Mouse (Mus musculus): Measurements from ENCODE around the gene Abhd15. TPM values are rescaled to one million over a fixed set of nuclear protein-coding genes. Genes with fewer than 3 reads are reported as not detected.

Gene Abhd15
- polyA plus RNA-seq, 1 experiment = 1.5 TPM

GRCm38 (mm10) chr11:77532202-77532846 lies 17.4 kb downstream of the Abhd15 start:
- no peaks in the 10 kb centered on the region for H3K79me3 ChIP-seq (ENCODE audit: low read depth)
- H3K27me3 ChIP-seq (ENCODE audit: control insufficient read depth, insufficient read depth, insufficient read length) = no peaks in the 10 kb centered on the region
- H3ac ChIP-seq (ENCODE audit: control insufficient read depth, insufficient read length, low read depth) = no peak overlapping the region
- no peak overlapping the region for H3K4me3 ChIP-seq (ENCODE audit: insufficient read depth, poor library complexity, severe bottlenecking)
- peaks cover 57% of the 10 kb centered on the region for H3K36me3 ChIP-seq (ENCODE audit: control insufficient read depth, insufficient read depth)
- TF ChIP-seq MYOD1 (IDR thresholded peaks at IDR 0.05; ENCODE audit: control insufficient read depth, insufficient read length, low read depth) = no peak
- TF ChIP-seq MAX (IDR thresholded peaks at IDR 0.05) = no peak
- no peak for TF ChIP-seq CEBPB (IDR thresholded peaks at IDR 0.05; ENCODE audit: low read depth)
- TF ChIP-seq CTCF (IDR thresholded peaks at IDR 0.05; ENCODE audit: control insufficient read depth, insufficient read depth, insufficient read length) = no peak
- TF ChIP-seq MYOG (IDR thresholded peaks at IDR 0.05; ENCODE audit: control insufficient read depth, extremely low read depth, insufficient read length) = no peak
- H3K79me2 ChIP-seq (ENCODE audit: control insufficient read depth, insufficient read depth) = no peaks in the 10 kb centered on the region

DNA sequence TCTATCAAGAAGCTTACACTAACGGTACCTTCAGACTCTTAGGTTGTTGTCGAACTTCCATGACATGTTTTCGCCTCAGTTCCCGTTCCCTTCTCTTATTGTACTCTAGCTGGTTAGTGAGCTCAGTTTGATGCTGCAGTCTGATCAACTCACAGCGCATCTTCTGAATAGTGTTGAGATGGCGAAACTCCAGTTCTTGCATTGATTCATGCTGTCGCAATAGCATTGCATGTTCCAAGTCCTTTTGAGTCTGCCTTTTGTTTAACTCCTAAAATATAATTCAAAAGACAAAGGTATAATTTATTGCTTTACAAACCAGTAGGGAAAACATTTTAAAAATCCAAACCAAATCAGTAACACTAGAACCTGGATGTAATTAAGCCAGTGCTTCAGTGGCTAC lies 30.3 kb downstream of the Abhd15 start:
- Histone ChIP-seq H3K4me3 (ENCODE audit: insufficient read depth, poor library complexity, severe bottlenecking) (no peak overlapping the region), H3K79me3 (ENCODE audit: low read depth) (no peaks in the 10 kb centered on the region), H3ac (ENCODE audit: control insufficient read depth, insufficient read length, low read depth) (no peak overlapping the region), H3K79me2 (ENCODE audit: control insufficient read depth, insufficient read depth) (no peaks in the 10 kb centered on the region), H3K27me3 (ENCODE audit: control insufficient read depth, insufficient read depth, insufficient read length) (no peaks in the 10 kb centered on the region), H3K36me3 (ENCODE audit: control insufficient read depth, insufficient read depth) (peaks cover 96% of the 10 kb centered on the region)
- TF ChIP-seq FOSL1 (IDR thresholded peaks at IDR 0.05; ENCODE audit: insufficient read depth, low read length, poor library complexity, severe bottlenecking) (no peak), USF1 (IDR thresholded peaks at IDR 0.05; ENCODE audit: low read depth) (no peak), CEBPB (IDR thresholded peaks at IDR 0.05; ENCODE audit: low read depth) (no peak), MAX (IDR thresholded peaks at IDR 0.05) (no peak), MYOD1 (IDR thresholded peaks at IDR 0.05; ENCODE audit: control insufficient read depth, insufficient read length, low read depth) (no peak), MYOG (IDR thresholded peaks at IDR 0.05; ENCODE audit: control insufficient read depth, extremely low read depth, insufficient read length) (no peak), CTCF (IDR thresholded peaks at IDR 0.05; ENCODE audit: control insufficient read depth, insufficient read depth, insufficient read length) (no peak)

GRCm38 (mm10) chr11:77585201-77585600 lies 70.3 kb downstream of the Abhd15 start:
- peaks cover 64% of the 10 kb centered on the region for H3K36me3 ChIP-seq (ENCODE audit: control insufficient read depth, insufficient read depth)
- peaks cover 38% of the 10 kb centered on the region for H3K79me3 ChIP-seq (ENCODE audit: low read depth)
- no peak overlapping the region for H3ac ChIP-seq (ENCODE audit: control insufficient read depth, insufficient read length, low read depth)
- H3K4me3 ChIP-seq (ENCODE audit: insufficient read depth, poor library complexity, severe bottlenecking) = no peak overlapping the region
- no peaks in the 10 kb centered on the region for H3K27me3 ChIP-seq (ENCODE audit: control insufficient read depth, insufficient read depth, insufficient read length)
- peaks cover 62% of the 10 kb centered on the region for H3K79me2 ChIP-seq (ENCODE audit: control insufficient read depth, insufficient read depth)
- no peak for TF ChIP-seq MAX (IDR thresholded peaks at IDR 0.05)
- no peak for TF ChIP-seq CEBPB (IDR thresholded peaks at IDR 0.05; ENCODE audit: low read depth)
- no peak for TF ChIP-seq USF1 (IDR thresholded peaks at IDR 0.05; ENCODE audit: low read depth)
- TF ChIP-seq FOSL1 (IDR thresholded peaks at IDR 0.05; ENCODE audit: insufficient read depth, low read length, poor library complexity, severe bottlenecking) = no peak
- TF ChIP-seq MYOD1 (IDR thresholded peaks at IDR 0.05; ENCODE audit: control insufficient read depth, insufficient read length, low read depth) = no peak
- TF ChIP-seq MYOG (IDR thresholded peaks at IDR 0.05; ENCODE audit: control insufficient read depth, extremely low read depth, insufficient read length) = no peak
- no peak for TF ChIP-seq CTCF (IDR thresholded peaks at IDR 0.05; ENCODE audit: control insufficient read depth, insufficient read depth, insufficient read length)

Other genes starting within 250 kb of the Abhd15 start
- gene Coro6, start 52.7 kb upstream of the Abhd15 start, polyA plus RNA-seq (2012; fragmentation: generic; extraction: Trizol) = 12.8 TPM
- 64.3 TPM for gene Ankrd13b, start 25.4 kb upstream of the Abhd15 start, polyA plus RNA-seq (2012; fragmentation: generic; extraction: Trizol)
- 56.7 TPM for gene Git1, start 21.6 kb upstream of the Abhd15 start, polyA plus RNA-seq (2012; fragmentation: generic; extraction: Trizol)
- 18.2 TPM for gene Trp53i13, start 859 bp downstream of the Abhd15 start, polyA plus RNA-seq (2012; fragmentation: generic; extraction: Trizol)
- gene Gm10392, start 4.1 kb downstream of the Abhd15 start, polyA plus RNA-seq (2012; fragmentation: generic; extraction: Trizol) = not detected
- gene Taok1, start 92.7 kb downstream of the Abhd15 start, polyA plus RNA-seq (2012; fragmentation: generic; extraction: Trizol) = 5.1 TPM
- gene Nufip2, start 171.0 kb downstream of the Abhd15 start, polyA plus RNA-seq (2012; fragmentation: generic; extraction: Trizol) = 12.0 TPM
- gene Cryba1, start 210.2 kb downstream of the Abhd15 start, polyA plus RNA-seq (2012; fragmentation: generic; extraction: Trizol) = 0.07 TPM
- 57.0 TPM for gene Myo18a, start 248.1 kb downstream of the Abhd15 start, polyA plus RNA-seq (2012; fragmentation: generic; extraction: Trizol)

Data from C2C12 (cell line).